ENCODE assay signal across 5 mouse cellular contexts in the genomic region with DNA sequence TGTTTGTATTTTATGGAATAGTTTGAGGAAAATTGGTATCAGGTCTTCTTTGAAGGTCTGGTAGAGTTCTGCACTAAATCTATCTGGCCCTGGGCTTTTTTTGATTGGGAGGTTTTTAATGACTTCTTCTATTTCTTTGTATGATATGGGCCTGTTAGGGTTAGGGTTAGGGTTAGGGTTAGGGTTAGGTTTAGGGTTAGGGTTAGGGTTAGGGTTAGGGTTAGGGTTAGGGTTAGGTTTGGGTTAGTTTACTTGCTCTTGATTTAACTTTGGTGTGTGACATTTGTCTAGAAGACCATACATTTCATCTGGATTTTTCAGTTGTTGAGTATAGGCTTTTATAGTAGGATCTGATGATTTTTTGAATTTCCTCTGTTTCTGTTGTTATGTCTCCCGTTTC. TPM values are rescaled to one million over a fixed set of nuclear protein-coding genes. Genes with fewer than 3 reads are reported as not detected.
"Had no signal": no experiment of that assay in that cellular context is flagged by ENCODE, and none has a peak within 500 bp of the region (broad histone marks: within the 10 kb centered on the region; RNA-seq: fewer than 3 reads in every experiment).

No protein-coding gene starts in this region.

RNA-seq across cellular contexts. Expression of a gene that starts 27.1 kb away (rescaled TPM):
- total RNA-seq: gastrocnemius, adult 18-20 months; gastrocnemius, adult 2 months; gastrocnemius, adult 8-10 months; heart, adult 18-20 months; heart, adult 2 months had no signal
